Mouse (Mus musculus) adrenal gland, postnatal 25 days (tissue): ENCODE measurements around the gene Msrb1. TPM values are rescaled to one million over a fixed set of nuclear protein-coding genes. Genes with fewer than 3 reads are reported as not detected.

Experiments used
- DNase-seq: peaks from one replicate; pipeline ENCODE4 v3.0.0; 2021; ENCODE audit warnings: mixed read lengths
- total RNA-seq: library from RNA; stranded (reverse); gene quantifications from 2 replicates; pipeline ENCODE4 v1.2.3, GENCODE M21; 2021

Msrb1 gene
- total RNA-seq, 1 experiment from 2014 or later = 89.3 TPM

GRCm38 (mm10) chr17:24743896-24744295 is 7.5 kb downstream of the Msrb1 start:
- no peak for DNase-seq

DNA sequence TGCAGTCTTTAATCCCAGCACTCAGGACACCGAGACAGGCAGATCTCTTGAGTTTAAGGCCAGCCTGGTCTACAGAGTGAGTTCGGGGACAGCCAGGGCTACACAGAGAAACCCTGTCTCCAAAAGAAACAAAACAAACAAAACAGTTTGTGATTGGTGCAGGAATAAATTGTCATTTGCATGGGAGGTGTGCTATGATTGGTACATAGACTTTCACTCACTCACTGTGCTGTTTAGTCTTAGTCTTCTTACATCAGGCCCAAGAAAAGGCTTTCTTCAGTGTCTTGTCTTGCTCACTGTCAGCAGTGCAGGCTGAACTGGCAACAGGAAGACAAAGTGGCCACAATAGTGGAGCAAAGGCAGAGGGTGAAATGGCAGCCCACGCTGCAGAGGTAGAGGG is 7.9 kb downstream of the Msrb1 start:
- DNase-seq = no peak

GRCm38 (mm10) chr17:24745526-24746497 is 9.4 kb downstream of the Msrb1 start:
- peak; percentile 76 for DNase-seq

DNA sequence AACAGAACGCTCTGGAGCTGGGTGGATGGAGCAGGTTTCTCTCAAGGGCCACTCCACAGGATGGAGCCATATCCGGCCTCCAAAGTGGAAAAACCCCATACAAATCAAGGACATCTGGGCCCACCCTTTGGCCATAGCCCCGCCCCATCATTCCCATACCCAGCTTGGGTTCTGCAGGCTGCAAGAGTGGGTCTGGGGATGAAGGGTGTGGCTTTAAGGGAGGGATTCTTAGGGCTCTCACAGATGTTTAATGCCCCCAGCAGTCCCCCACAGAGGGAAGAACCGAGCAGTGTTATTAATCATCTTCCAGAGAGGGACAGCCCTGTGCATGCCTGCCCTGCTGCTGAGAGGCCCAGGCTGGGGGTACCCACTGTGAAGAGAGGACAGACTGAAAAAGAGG is 10.5 kb downstream of the Msrb1 start:
- DNase-seq = no peak

DNA sequence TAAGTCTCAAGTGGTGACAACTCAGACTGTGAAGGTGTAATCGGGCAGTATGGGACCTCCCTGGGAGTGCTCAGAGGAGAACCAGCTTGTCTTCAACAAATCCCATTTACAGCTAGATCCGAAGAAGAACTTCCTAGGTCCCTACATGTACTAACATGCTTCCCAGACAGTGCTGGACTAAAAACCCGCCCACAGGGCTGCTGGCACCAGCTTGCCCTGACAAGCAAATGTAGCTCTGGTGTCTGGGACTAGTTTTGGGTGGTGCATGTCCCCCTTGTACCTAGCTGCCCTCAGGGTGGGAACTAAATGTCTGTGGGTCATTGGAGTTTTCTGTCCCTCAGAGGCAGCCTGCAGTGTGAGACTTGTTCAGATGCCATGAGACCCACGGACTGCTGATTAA is 15.1 kb downstream of the Msrb1 start:
- DNase-seq = no peak

GRCm38 (mm10) chr17:24752415-24753394 is 16.3 kb downstream of the Msrb1 start, which contains the start of gene Hs3st6:
Gene Hs3st6 (plus strand): TSS chr17:24752988.
- peak; percentile 49 for DNase-seq

DNA sequence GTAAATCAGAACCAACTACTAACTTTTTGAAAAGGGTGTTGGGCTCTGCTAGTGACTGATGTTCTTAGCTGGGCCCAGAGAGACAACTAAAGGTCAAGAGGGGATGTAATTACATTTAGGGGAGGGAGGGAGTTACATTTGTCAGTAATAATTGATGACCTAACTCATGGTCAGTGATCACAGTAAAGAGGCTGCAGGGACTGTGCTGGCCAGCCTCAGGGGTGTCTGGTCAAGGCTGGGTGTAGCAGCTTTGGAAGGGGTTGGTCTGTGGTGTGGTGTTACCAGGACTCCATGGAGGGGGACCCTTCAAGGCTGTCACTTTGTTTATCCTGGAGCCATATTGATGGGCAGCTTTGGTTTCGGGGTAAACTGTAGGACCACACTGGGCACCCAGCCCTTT is 21.0 kb downstream of the Msrb1 start:
- DNase-seq = no peak

DNA sequence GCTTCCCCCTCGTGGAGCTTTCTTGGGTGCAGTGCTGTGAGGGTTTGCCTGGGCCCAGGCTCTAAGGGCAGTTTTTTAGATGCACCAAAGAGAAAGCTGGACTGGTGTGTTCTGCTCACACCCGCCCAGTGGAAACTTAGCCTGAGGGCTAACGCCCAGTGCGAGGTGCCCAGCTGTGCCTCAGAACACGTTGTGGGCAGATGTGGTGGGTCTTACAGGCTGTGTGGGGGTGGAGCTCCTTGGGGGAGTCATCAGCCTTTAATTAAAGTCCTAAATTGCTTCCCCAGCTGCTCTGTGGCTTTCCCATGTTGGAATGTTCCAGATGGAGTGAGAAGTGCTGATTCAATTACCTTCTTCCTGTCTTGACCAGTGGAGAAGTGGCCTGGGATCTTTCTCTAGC is 24.7 kb downstream of the Msrb1 start:
- DNase-seq = no peak

- DNase-seq = no peak
These were observed 28.8 kb downstream of the Msrb1 start for GRCm38 (mm10) chr17:24765016-24765905.

DNA sequence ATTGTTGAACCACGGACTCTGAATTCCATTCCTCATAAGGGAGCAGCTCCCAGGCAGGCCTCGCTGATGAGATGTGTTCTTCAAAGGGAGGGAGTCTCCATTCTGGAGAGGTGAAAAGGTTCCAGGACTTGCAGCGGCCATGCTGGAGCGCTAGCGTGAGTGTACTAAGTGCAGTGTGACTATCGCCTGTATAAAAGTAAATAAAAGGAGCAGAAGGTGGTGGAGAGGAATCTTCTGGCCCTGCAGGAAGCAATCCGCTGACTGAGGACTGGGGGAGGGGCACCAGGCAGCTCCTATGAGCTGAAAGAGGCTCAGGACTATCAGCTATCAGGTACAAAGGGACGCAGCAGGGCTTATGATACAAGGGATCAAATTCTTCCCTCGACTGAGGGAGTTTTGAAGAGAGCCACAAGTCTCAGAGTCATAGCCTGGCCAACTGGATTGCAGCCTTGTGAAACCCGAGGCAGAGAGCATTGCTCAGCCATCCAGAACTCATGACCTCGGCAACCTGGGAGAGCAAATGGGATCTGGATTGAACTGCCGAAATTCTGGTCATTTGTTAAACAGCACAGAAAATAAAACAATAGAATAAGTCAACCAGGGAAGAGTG is 29.9 kb downstream of the Msrb1 start:
- no peak for DNase-seq

- DNase-seq = no peak
These were observed 32.7 kb downstream of the Msrb1 start for GRCm38 (mm10) chr17:24769146-24769545.

GRCm38 (mm10) chr17:24773241-24773640 is 36.8 kb downstream of the Msrb1 start:
- no peak for DNase-seq

DNA sequence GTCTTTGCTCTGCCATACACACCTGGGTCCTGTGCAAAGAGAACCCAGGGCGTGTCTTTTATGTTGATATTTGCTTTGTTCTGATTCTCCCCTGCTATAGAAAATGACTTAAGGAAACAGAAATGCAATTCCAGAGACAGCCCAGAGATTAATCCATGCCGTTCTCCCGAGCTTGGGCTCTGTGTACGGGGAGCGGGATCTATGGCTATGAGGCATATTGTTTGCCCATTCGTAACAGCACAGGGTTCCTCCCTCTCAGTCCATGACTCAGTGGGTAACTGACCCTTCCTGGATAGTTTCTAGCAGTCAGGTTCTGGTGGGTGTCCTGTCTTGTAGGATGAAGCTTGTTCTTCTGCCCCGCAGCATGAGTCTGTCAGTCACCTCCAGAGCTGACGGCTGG is 38.7 kb downstream of the Msrb1 start:
- DNase-seq = no peak

- DNase-seq = no peak
These were observed 40.6 kb downstream of the Msrb1 start for GRCm38 (mm10) chr17:24777073-24777472.

- no peak for DNase-seq
These were observed 44.4 kb downstream of the Msrb1 start for GRCm38 (mm10) chr17:24780821-24781220.

DNA sequence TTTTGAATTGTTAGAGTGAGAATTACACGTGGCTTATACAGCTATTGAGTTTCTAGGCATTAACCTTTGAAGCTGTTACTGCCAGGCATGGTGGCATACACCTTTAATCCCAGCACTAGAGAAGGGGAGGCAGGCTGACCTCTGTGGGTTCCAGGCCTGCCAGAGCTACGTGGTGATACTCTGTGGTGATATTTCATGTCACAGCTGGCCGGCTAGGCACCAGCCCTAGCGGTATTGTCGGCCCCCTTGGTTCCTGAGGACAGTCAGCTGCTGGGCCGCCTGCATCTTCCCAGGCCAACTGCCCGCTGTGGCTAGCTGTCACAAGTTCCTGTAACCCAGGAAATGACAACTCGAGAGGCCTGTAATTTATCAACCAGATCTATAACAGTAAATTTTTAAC is 55.7 kb downstream of the Msrb1 start:
- no peak for DNase-seq

Other genes starting within 250 kb of the Msrb1 start
- 26.2 and 60.8 TPM in 2 replicates for gene Caskin1, start 248.0 kb upstream of the Msrb1 start, total RNA-seq
- gene Traf7, start 208.7 kb upstream of the Msrb1 start, total RNA-seq = 105 and 133 TPM in 2 replicates
- gene Rab26, start 202.4 kb upstream of the Msrb1 start, total RNA-seq = 1.3 and 1.4 TPM in 2 replicates
- gene Pkd1, start 186.8 kb upstream of the Msrb1 start, total RNA-seq = 45.2 and 65.8 TPM in 2 replicates
- gene Tsc2, start 104.0 kb upstream of the Msrb1 start, total RNA-seq = 108 and 138 TPM in 2 replicates
- 7.2 and 12.6 TPM in 2 replicates for gene Nthl1, start 104.0 kb upstream of the Msrb1 start, total RNA-seq
- gene Slc9a3r2, start 86.3 kb upstream of the Msrb1 start, total RNA-seq = 53.4 and 63.5 TPM in 2 replicates
- not detected in 2 replicates for gene Npw, start 78.2 kb upstream of the Msrb1 start, total RNA-seq
- gene Zfp598, start 67.0 kb upstream of the Msrb1 start, total RNA-seq = 53.9 and 54.7 TPM in 2 replicates
- 1.2 and 2.1 TPM in 2 replicates for gene Syngr3, start 46.7 kb upstream of the Msrb1 start, total RNA-seq
- gene Gfer, start 40.5 kb upstream of the Msrb1 start, total RNA-seq = 30.5 and 33.5 TPM in 2 replicates
- 4.5 and 6.5 TPM in 2 replicates for gene Noxo1, start 40.4 kb upstream of the Msrb1 start, total RNA-seq
- 33.3 and 39.6 TPM in 2 replicates for gene Tbl3, start 29.0 kb upstream of the Msrb1 start, total RNA-seq
- 0.27 and 0.81 TPM in 2 replicates for gene Rnf151, start 18.6 kb upstream of the Msrb1 start, total RNA-seq
- gene Rps2, start 18.5 kb upstream of the Msrb1 start, total RNA-seq = 579 and 669 TPM in 2 replicates
- 230 and 272 TPM in 2 replicates for gene Ndufb10, start 12.2 kb upstream of the Msrb1 start, total RNA-seq
- 0.24 TPM in 1 of 2 replicates, not detected in the other for gene Rpl3l, start 8.8 kb upstream of the Msrb1 start, total RNA-seq
- 2.8 and 3.0 TPM in 2 replicates for gene Hs3st6, start 16.3 kb downstream of the Msrb1 start, total RNA-seq
- gene Meiob, start 67.6 kb downstream of the Msrb1 start, total RNA-seq = 0.76 and 1.7 TPM in 2 replicates
- gene Hagh, start 103.5 kb downstream of the Msrb1 start, total RNA-seq = 88.2 and 124 TPM in 2 replicates
- gene Fahd1, start 113.7 kb downstream of the Msrb1 start, total RNA-seq = 34.6 and 35.5 TPM in 2 replicates
- gene Igfals, start 129.4 kb downstream of the Msrb1 start, total RNA-seq = 1.5 and 3.0 TPM in 2 replicates
- 55.1 and 55.9 TPM in 2 replicates for gene Nubp2, start 149.7 kb downstream of the Msrb1 start, total RNA-seq
- 29.2 and 30.9 TPM in 2 replicates for gene Spsb3, start 150.0 kb downstream of the Msrb1 start, total RNA-seq
- 54.0 and 69.2 TPM in 2 replicates for gene Eme2, start 158.4 kb downstream of the Msrb1 start, total RNA-seq
- gene Mrps34, start 158.5 kb downstream of the Msrb1 start, total RNA-seq = 147 and 189 TPM in 2 replicates
- 85.2 and 112 TPM in 2 replicates for gene Nme3, start 159.9 kb downstream of the Msrb1 start, total RNA-seq
- gene Mapk8ip3, start 200.3 kb downstream of the Msrb1 start, total RNA-seq = 157 and 177 TPM in 2 replicates
- 27.0 and 33.1 TPM in 2 replicates for gene Jpt2, start 224.0 kb downstream of the Msrb1 start, total RNA-seq